Mouse (Mus musculus): ENCODE data around the gene Olfr453. TPM values are rescaled to one million over a fixed set of nuclear protein-coding genes. Genes with fewer than 3 reads are reported as not detected.
A peak's percentile ranks its signal among the peaks of the same experiment; 100 is the strongest.

The Olfr453 gene
- not detected in 2 replicates for polyA plus RNA-seq (2015; fragmentation: Nextera tagmentation; extraction: Ambion mirVana)

DNA sequence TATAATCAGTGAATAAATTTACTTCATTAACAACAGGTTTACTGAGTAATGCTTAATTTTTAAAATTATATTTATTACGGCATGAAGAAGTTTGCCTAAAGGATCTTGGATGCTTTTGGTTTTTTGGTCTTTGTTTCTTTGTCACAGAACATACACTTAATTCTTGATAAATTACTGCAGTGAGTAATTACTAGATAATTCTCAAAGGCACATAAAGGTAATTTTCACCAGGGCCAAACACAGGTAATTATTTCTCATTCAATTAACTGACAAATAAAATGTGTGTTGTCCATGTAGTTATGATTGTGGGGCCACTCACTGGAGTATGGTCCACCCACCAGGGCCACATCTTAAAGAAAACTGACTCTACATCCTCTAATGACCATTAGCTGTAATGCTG lies at the start of gene Olfr453:
Olfr453 (plus strand) TSS at position 301 of the 400 bp plus-strand sequence.
- Histone ChIP-seq H3K36me3 (no peaks in the 10 kb centered on the region), H3K27me3 (no peaks in the 10 kb centered on the region), H3K9ac (no peak within 1 kb of the TSS), H3K4me2 (no peak within 1 kb of the TSS), H3K9me3 (replicated peaks) (no peaks in the 10 kb centered on the region), H3K4me3 (replicated peaks) (no peak within 1 kb of the TSS), H3K4me1 (replicated peaks) (no peaks in the 10 kb centered on the region), H3K27ac (no peak within 1 kb of the TSS)
- no peak for ATAC-seq (ENCODE audit: low read depth)
- WGBS (ENCODE audit: insufficient replicate concordance) = 69% methylated on average over 1 of the region's 1 CpGs
- DNase-seq = no peak

DNA sequence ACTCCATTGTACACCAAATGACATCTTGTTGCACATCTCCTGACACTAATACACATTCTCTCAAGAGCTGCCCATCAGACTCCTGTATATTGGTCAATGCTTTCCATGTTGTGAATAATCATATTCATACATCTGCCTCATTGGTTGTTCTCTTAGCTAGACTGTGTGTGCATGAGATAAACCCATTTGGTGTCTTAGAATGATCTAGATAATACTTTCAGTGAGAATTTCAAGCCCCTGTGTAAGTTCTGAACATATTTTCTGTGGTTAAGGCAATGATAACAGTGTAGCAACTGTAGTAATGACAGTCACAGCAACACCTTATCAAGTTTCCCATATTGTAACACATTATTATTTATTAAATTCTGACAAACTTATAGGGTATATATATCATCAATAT lies 49.4 kb upstream of the Olfr453 start:
- peaks cover 28% of the 10 kb centered on the region for H3K4me1 ChIP-seq (replicated peaks)
- no peak for DNase-seq
- H3K27me3 ChIP-seq = no peaks in the 10 kb centered on the region
- no peak overlapping the region for H3K4me2 ChIP-seq
- no peak overlapping the region for H3K9ac ChIP-seq
- H3K27ac ChIP-seq = 0 out of 2 replicates have a peak overlapping the region, but pooled peaks have one; percentile 0
- no peaks in the 10 kb centered on the region for H3K9me3 ChIP-seq (replicated peaks)
- H3K4me3 ChIP-seq (replicated peaks) = no peak overlapping the region
- H3K36me3 ChIP-seq = no peaks in the 10 kb centered on the region
- peak; percentile 72 for ATAC-seq (ENCODE audit: low read depth)

DNA sequence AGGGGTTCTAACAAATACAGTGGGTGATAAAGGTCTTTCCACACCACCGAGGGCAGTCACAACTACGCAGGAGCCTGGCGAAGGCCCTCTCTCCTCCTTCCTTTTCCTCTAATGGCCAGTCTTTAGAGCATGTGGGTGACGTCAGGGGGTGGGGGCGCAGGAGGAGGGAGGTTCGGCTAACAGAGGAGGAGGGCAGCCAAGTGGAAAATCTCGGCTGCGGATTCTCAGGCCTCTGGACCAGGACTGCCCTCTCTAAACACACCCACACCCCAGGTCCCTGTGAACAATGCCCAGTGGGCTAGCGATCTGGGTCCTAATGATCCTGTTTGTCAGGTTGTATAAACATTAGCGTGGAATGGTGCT lies 47.0 kb upstream of the Olfr453 start:
- Histone ChIP-seq H3K36me3 (no peaks in the 10 kb centered on the region), H3K9me3 (replicated peaks) (no peaks in the 10 kb centered on the region), H3K27ac (no peak overlapping the region), H3K4me1 (replicated peaks) (peaks cover 28% of the 10 kb centered on the region), H3K4me3 (replicated peaks) (peak overlapping the region; percentile 66), H3K27me3 (no peaks in the 10 kb centered on the region), H3K9ac (peak overlapping the region; percentile 72), H3K4me2 (peak overlapping the region; percentile 81)
- DNase-seq (peak; percentile 4), ATAC-seq (ENCODE audit: low read depth) (peak; percentile 67)
- WGBS (ENCODE audit: insufficient replicate concordance) = 0% methylated on average over 9 of the region's 10 CpGs

DNA sequence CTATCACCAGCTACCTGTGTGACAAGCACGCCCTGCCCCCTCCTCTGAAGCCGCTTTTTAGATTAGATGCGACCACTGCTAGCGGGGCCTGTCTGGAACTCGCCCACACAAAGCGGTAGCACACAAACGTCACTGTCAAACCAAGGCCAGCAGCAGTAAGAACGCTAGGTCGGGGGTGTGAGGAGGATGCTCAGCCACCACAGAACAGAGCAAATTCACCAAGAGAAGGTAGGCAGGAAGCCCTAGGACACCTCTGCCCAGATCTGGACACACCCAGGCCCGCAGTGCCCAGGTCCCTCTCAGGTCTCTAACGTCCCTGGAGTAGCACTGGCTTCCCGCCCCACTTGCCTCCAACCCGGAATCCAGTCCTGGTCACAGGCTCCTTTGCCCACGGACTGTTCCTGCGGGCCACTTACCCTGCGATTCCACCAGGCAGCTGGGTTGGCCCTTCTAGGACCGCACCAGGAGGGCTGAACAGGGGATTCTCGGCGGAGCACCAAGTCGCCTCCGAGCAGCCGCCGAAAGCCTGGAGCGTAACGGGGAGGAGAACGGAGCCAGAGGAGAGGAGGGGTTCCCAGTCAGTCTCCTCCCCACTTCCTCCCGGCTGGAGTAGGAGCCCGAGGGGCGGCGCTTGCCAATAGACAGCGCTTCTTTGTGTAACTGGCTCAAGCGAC lies 46.5 kb upstream of the Olfr453 start:
- under 1% methylated on average over 32 of the region's 32 CpGs for WGBS (ENCODE audit: insufficient replicate concordance)
- H3K27ac ChIP-seq = peak overlapping the region; percentile 47; the same call in 1 of the 2 replicates

DNA sequence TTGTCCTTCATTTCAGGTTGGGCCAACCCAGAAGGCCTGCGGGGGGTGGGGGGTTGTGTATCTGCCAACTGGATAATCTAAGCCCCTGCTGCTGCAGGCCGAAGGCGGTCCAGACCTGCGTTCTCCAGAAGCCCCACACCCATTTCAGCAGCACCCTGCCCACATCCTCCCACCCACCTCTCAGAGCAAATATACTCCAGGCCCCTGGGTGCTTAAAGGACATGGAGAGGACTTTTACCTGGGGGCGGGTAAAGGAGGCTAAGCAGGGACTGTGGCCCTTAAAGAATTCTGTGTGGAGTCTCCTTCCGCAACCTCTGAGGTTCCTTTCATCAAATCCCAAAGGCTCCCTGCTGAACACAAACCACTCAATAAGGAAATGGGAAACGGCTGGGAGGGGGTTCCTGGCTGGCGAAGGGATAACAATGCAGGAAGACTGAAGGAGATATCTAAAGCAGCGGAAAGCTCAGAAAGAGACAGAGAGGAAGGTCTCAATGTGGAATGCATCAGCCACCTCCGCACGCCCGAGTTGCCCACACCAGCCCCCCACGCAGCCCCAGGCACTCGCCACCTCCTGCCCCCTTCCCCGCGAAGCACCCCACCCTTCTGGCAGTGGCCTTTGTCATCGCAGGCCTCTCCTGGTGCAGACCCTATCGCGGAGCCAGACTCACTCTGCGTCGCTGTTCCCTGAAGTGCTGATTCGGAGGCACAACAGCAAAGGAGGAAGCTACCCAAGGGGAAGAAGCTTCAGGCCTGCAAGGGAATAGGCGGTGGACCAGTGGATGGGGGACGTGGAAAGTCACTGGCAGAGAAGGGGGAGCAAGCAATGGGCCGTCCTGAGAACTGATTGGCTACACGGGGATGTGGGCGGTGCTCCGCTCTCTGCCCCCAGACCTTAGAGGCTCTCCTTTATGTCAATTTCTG lies 29.6 kb upstream of the Olfr453 start, which contains the start of gene Tcaf1:
Tcaf1 (minus strand) TSS at position 798 of the 921 bp plus-strand sequence.
- H3K4me1 ChIP-seq (replicated peaks) = no peaks in the 10 kb centered on the region
- DNase-seq (peak; percentile 7), ATAC-seq (ENCODE audit: low read depth) (peak; percentile 78)
- no peak within 1 kb of the TSS; the same call in 1 of the 2 replicates for H3K27ac ChIP-seq
- H3K9me3 ChIP-seq (replicated peaks) = no peaks in the 10 kb centered on the region
- 12% methylated on average over 28 of the region's 28 CpGs for WGBS (ENCODE audit: insufficient replicate concordance)
- peak within 1 kb of the TSS; percentile 56 for H3K4me2 ChIP-seq
- no peaks in the 10 kb centered on the region for H3K36me3 ChIP-seq
- peak within 1 kb of the TSS; percentile 37; the same call in 1 of the 2 replicates for H3K9ac ChIP-seq
- H3K27me3 ChIP-seq = no peaks in the 10 kb centered on the region
- peak within 1 kb of the TSS; percentile 54 for H3K4me3 ChIP-seq (replicated peaks)

More for the DNA sequence above, 46.5 kb upstream of the Olfr453 start:
- peak; percentile 85 for ATAC-seq (ENCODE audit: low read depth)
- peaks cover 28% of the 10 kb centered on the region for H3K4me1 ChIP-seq (replicated peaks)
- H3K9me3 ChIP-seq (replicated peaks) = no peaks in the 10 kb centered on the region
- H3K4me3 ChIP-seq (replicated peaks) = peak overlapping the region; percentile 66
- no peaks in the 10 kb centered on the region for H3K36me3 ChIP-seq
- DNase-seq = peak; percentile 34
- no peaks in the 10 kb centered on the region for H3K27me3 ChIP-seq
- H3K4me2 ChIP-seq = peak overlapping the region; percentile 81
- H3K9ac ChIP-seq = peak overlapping the region; percentile 72

DNA sequence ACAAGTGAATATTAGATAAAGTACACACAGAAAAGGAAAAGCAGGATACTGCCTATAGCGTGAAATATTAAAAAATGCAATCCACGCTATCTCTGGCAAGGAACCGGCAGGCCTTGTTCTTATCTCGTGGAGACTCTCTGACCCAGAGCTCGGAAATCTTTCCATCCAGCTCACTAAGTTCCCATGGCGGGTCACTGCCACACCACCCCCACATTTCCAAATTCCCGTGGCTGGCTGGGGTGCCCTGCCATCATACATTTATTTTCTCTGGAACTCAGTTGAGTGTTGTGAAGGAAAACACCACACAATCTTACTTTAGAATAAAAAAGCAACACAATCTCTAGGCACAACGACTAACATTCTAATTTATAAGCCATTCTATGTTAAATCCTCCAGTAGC lies 24.5 kb upstream of the Olfr453 start:
- ATAC-seq (ENCODE audit: low read depth) (no peak), DNase-seq (no peak)
- no peak overlapping the region for H3K27ac ChIP-seq
- no peaks in the 10 kb centered on the region for H3K9me3 ChIP-seq (replicated peaks)
- no peaks in the 10 kb centered on the region for H3K36me3 ChIP-seq
- H3K27me3 ChIP-seq = no peaks in the 10 kb centered on the region
- H3K4me2 ChIP-seq = no peak overlapping the region
- no peak overlapping the region for H3K4me3 ChIP-seq (replicated peaks)
- H3K9ac ChIP-seq = no peak overlapping the region
- no peaks in the 10 kb centered on the region for H3K4me1 ChIP-seq (replicated peaks)
- 31% methylated on average over 8 of the region's 8 CpGs for WGBS (ENCODE audit: insufficient replicate concordance)

DNA sequence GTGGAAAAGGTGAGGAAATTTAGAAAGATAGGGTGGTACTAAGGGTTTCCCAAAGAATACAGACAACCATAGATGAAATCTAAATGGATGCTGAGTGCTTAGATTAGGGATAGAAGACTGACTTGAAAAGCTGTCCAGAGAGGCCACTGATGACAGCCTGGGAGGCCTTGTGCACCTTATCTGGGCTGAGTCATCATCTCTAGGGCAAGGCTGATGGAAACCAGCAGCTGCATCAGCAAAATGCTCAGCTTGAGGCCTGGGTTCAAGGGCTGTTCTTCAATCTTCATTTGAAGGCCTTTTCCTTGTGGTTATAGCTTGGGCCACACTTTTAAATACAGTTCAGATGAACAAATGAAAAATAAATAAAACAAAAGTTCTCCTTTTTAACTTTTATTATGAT lies 21.2 kb upstream of the Olfr453 start:
- Histone ChIP-seq H3K9me3 (replicated peaks) (no peaks in the 10 kb centered on the region), H3K36me3 (no peaks in the 10 kb centered on the region), H3K9ac (no peak overlapping the region), H3K4me1 (replicated peaks) (no peaks in the 10 kb centered on the region), H3K4me3 (replicated peaks) (no peak overlapping the region), H3K27me3 (no peaks in the 10 kb centered on the region), H3K4me2 (no peak overlapping the region), H3K27ac (no peak overlapping the region)
- ATAC-seq (ENCODE audit: low read depth) (no peak), DNase-seq (no peak)

DNA sequence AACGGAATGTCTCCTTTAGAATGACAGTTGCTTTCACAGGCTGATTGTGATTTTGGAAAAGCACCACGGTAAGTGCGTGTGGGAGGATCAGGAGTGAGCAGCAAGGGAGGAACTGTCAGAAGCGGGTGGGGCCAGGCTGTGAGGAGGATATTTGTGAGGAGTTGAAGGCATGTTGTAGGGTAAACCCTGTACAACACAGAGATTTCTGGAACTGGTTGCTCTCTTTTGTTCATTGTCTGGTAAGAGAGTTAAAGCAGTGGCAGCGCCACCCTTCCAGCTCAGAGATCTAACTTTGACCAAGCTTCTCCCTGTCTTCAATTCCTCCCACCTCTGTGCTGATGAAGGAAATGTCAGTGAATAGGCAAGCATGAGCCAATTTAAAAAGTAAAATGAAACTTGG lies 3.1 kb downstream of the Olfr453 start:
- no peaks in the 10 kb centered on the region for H3K9me3 ChIP-seq (replicated peaks)
- H3K4me2 ChIP-seq = no peak overlapping the region
- no peak overlapping the region for H3K4me3 ChIP-seq (replicated peaks)
- H3K4me1 ChIP-seq (replicated peaks) = no peaks in the 10 kb centered on the region
- ATAC-seq (ENCODE audit: low read depth) (no peak), DNase-seq (no peak)
- H3K36me3 ChIP-seq = no peaks in the 10 kb centered on the region
- no peaks in the 10 kb centered on the region for H3K27me3 ChIP-seq
- 57% methylated on average over 5 of the region's 5 CpGs for WGBS (ENCODE audit: insufficient replicate concordance)
- H3K27ac ChIP-seq = no peak overlapping the region
- H3K9ac ChIP-seq = no peak overlapping the region

DNA sequence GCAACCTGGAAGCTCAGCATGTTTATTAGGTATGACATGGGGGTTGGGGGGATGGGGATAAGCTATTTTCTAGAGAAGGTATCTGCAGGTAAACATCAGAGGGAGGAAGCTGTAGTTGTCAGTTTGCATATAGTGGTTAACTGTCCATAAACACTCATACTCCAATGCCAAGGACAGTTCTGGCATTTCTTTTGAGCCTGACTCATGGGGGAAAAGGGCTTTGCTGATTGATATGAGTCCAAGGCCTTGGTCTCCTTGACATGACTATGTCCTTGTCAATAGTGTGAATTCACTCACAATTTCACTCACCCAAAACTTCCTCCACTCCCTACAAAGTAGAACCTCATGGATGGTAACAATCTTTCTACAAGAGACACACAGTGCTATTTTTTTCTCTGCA lies 8.7 kb downstream of the Olfr453 start:
- no peaks in the 10 kb centered on the region for H3K36me3 ChIP-seq
- DNase-seq = no peak
- ATAC-seq (ENCODE audit: low read depth) = no peak

DNA sequence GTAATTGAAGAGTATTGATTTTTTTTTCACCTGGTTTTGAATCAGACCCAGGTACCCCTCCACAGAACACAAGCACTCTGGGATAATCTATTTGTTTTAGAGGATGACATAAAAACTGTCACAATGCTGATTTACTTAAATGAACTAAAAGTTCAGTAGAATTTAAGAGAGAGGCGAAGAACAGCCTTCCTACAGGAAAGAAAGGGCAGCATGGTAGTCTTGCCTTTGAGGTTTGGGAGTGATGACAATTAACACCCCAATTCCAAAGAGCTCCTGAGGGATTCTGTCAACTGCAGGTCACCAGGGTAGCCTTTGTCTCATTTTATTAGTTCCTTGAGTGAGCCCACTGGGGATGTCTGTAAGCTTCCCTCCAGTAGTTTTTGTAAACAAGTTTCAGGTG lies 16.9 kb downstream of the Olfr453 start, which contains the start of gene Olfr38:
Olfr38 (plus strand) TSS at position 301 of the 400 bp plus-strand sequence.
- Histone ChIP-seq H3K27ac (no peak within 1 kb of the TSS), H3K4me1 (replicated peaks) (no peaks in the 10 kb centered on the region), H3K4me2 (no peak within 1 kb of the TSS), H3K9me3 (replicated peaks) (no peaks in the 10 kb centered on the region), H3K36me3 (no peaks in the 10 kb centered on the region), H3K9ac (no peak within 1 kb of the TSS), H3K4me3 (replicated peaks) (no peak within 1 kb of the TSS), H3K27me3 (no peaks in the 10 kb centered on the region)
- ATAC-seq (ENCODE audit: low read depth) (no peak), DNase-seq (no peak)
- WGBS (ENCODE audit: insufficient replicate concordance) = 36% methylated on average over 1 of the region's 1 CpGs

More for the DNA sequence above, 8.7 kb downstream of the Olfr453 start:
- Histone ChIP-seq H3K4me3 (replicated peaks) (no peak overlapping the region), H3K27me3 (no peaks in the 10 kb centered on the region), H3K27ac (no peak overlapping the region), H3K9me3 (replicated peaks) (no peaks in the 10 kb centered on the region), H3K4me2 (no peak overlapping the region), H3K9ac (no peak overlapping the region), H3K4me1 (replicated peaks) (no peaks in the 10 kb centered on the region)

DNA sequence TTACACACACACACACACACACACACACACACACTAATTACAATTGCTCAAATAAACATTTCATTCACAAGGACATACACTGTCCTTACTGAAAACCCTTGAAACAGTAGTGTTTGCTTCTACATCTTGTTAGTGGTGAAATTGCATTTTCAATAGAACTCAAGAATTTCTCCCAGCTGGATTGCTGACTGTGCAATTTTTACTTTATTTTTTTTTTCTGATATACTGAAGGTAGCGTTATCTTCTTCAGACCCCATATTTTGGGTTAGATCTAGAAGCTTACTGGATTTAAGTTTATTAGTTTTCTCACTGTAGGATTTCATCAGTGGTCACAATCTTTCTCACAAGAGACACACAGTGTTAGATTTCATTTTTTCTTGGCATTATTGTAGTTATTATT lies 37.9 kb downstream of the Olfr453 start:
- 76% methylated on average over 1 of the region's 1 CpGs for WGBS (ENCODE audit: insufficient replicate concordance)
- ATAC-seq (ENCODE audit: low read depth) (no peak), DNase-seq (no peak)
- H3K4me2 ChIP-seq = no peak overlapping the region
- no peaks in the 10 kb centered on the region for H3K4me1 ChIP-seq (replicated peaks)
- no peaks in the 10 kb centered on the region for H3K36me3 ChIP-seq
- H3K9ac ChIP-seq = no peak overlapping the region
- no peak overlapping the region for H3K27ac ChIP-seq
- no peak overlapping the region for H3K4me3 ChIP-seq (replicated peaks)
- H3K9me3 ChIP-seq (replicated peaks) = no peaks in the 10 kb centered on the region
- H3K27me3 ChIP-seq = no peaks in the 10 kb centered on the region

Data from liver, embryonic 13.5 days (tissue).